Mouse (Mus musculus) small intestine, adult 2 months (tissue): ENCODE results near the gene Rnf40.

Experiments used
- CTCF ChIP-seq: fragments of 200-500 bp; IDR thresholded peaks from 2 replicates; pipeline ENCODE4 v1.5.1; 2012; ENCODE audit warnings: low read depth, mild to moderate bottlenecking, control low read depth, inconsistent platforms, low read length, moderate library complexity, mixed read lengths; ENCODE audit not compliant: insufficient replicate concordance, insufficient read length; ENCODE audit errors: extremely low read depth
- POLR2A ChIP-seq: fragments of 200-500 bp; IDR thresholded peaks from 2 replicates; pipeline ENCODE4 v1.6.1; 2012; ENCODE audit warnings: low read depth, mild to moderate bottlenecking, control low read depth, inconsistent platforms, low read length, moderate library complexity

- TF ChIP-seq CTCF = no peak
- no peak for TF ChIP-seq POLR2A
Measured at GRCm38 (mm10) chr7:127602903-127603302, 14.3 kb downstream of the Rnf40 start.
